In genomic region chr16:24400776-24401175, GRCm38 (mm10) we compare ENCODE assay signal across 21 mouse cellular contexts.
"Had no signal": no experiment of that assay in that cellular context is flagged by ENCODE, and none has a peak within 500 bp of the region (broad histone marks: within the 10 kb centered on the region; RNA-seq: fewer than 3 reads in every experiment).

No protein-coding gene starts in this region.

- H3K4me1 ChIP-seq: megakaryocyte, embryonic 14.5 days; midbrain, embryonic 13.5 days had no signal

- H3K4me2 ChIP-seq: limb, embryonic 13.5 days; liver, embryonic 12.5 days; liver, embryonic 15.5 days; midbrain, embryonic 13.5 days; neural tube, embryonic 13.5 days had no signal

- DNase-seq: kidney, adult 18-20 months; kidney, postnatal 14 days; kidney, postnatal 4 days; layer of hippocampus, adult 9-11 months; lung, adult 2 months; retina, postnatal 1 day; right cerebral cortex, postnatal 25 days; thymus, adult 18-20 months; thymus, postnatal 36 days had no signal

- H3K9ac ChIP-seq: limb, embryonic 13.5 days; liver, embryonic 12.5 days; liver, embryonic 15.5 days; midbrain, embryonic 13.5 days; neural tube, embryonic 13.5 days had no signal

- H3K4me3 ChIP-seq: layer of hippocampus, adult 2 months; limb, embryonic 10.5 days; limb, embryonic 13.5 days; liver, embryonic 12.5 days; liver, embryonic 15.5 days; megakaryocyte, embryonic 14.5 days; midbrain, embryonic 10.5 days; midbrain, embryonic 13.5 days; myocyte; neural tube, embryonic 13.5 days had no signal

- H3K27ac ChIP-seq: layer of hippocampus, adult 2 months; limb, embryonic 10.5 days; limb, embryonic 13.5 days; liver, embryonic 12.5 days; liver, embryonic 15.5 days; midbrain, embryonic 10.5 days; midbrain, embryonic 13.5 days; neural tube, embryonic 13.5 days had no signal

- H3K36me3 ChIP-seq: liver, embryonic 15.5 days; midbrain, embryonic 13.5 days had no signal

- ATAC-seq: intestine, embryonic 16.5 days; liver, embryonic 12.5 days; midbrain, embryonic 13.5 days; midbrain, embryonic 16.5 days had no signal

- H3K27me3 ChIP-seq: limb, embryonic 13.5 days; liver, embryonic 12.5 days; liver, embryonic 15.5 days; midbrain, embryonic 13.5 days; neural tube, embryonic 13.5 days had no signal

- H3K9me3 ChIP-seq: limb, embryonic 10.5 days; liver, embryonic 12.5 days; liver, embryonic 15.5 days; midbrain, embryonic 13.5 days had no signal
